Mouse (Mus musculus): ENCODE measurements around the gene Psmg3.
A peak's percentile ranks its signal among the peaks of the same experiment; 100 is the strongest.

The Psmg3 gene

DNA sequence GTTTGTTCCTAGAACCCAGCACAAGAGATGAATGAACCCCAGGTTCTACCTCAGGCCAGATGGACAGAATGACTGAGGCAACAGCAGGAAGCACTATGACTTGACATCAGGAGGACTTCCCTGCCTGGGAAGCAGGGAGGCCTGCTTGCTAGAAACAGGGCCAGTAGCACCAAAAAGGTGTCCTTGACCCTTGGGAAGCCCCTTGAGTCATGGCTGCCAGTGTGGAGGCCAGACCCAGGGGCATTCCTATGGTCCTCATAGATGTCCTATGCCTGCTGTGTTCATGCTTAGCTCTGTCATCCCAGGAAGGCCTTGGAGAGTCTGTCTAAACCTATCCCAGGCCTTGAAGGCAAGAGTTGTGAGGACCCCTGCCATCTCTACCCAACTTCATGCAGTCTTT is 10.2 kb downstream of the Psmg3 start:
- no peak for DNase-seq (ENCODE audit: low spot score in 2 of 2)

DNA sequence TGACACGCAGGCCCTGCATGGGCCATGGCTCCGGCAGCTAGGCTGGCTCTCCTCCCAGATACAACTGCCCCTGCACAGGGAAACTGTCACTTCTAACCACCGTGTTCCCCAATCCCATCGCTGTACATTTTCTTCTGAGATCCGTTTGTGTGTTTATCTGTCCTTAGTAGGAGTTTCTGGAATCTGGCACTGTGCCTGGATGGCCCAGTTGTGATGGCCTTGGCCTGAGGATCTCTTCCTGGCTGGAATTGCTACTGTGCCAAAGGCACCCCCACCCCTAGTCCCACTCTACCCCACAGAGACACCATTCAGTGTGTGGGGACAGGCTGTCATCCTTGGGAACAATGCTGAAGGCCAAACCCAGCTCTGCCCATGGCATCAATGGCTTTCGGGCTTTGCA is 10.7 kb downstream of the Psmg3 start:
- DNase-seq (ENCODE audit: low spot score in 2 of 2) = no peak

DNA sequence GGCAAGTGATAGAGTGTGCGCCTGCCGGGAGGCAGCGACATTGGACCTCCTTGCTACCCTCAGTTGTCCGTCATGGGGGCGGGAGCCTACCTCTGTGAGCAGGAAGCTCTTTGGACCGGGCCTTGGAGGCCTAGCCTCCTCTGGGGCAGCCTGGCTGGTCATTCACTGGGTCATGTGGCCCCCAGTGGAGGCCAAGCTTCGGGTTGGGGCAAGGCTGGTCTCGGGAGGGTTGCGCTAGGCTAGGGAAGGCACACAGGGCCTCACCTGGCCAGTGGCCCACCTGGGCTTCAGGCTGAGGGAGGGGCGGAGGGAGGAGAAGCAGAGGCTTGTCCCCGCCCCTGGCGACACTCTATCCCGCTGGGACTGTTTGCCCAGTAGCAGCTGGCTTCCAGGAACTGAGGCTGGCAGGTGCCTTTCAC is 12.7 kb downstream of the Psmg3 start:
- DNase-seq (ENCODE audit: low spot score in 2 of 2) = no peak

DNA sequence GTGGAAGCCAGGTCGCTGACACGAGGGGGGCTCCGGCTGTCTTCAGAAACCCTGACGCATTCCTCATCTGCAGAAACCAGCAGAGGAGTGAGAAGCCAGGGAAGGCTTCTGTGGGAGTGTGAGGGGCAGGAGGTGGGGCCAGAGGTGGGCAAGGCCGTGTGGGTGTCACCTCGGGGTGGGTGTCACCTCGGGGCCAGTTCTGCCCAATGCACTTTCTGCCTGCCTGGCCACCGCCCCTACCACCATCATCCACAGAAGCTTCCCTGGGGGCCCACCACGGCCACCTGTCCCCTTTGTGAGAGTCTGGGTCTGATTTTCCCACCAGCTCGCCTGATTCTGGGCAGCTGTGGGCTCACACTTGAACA is 13.6 kb downstream of the Psmg3 start:
- no peak for DNase-seq (ENCODE audit: low spot score in 2 of 2)

DNA sequence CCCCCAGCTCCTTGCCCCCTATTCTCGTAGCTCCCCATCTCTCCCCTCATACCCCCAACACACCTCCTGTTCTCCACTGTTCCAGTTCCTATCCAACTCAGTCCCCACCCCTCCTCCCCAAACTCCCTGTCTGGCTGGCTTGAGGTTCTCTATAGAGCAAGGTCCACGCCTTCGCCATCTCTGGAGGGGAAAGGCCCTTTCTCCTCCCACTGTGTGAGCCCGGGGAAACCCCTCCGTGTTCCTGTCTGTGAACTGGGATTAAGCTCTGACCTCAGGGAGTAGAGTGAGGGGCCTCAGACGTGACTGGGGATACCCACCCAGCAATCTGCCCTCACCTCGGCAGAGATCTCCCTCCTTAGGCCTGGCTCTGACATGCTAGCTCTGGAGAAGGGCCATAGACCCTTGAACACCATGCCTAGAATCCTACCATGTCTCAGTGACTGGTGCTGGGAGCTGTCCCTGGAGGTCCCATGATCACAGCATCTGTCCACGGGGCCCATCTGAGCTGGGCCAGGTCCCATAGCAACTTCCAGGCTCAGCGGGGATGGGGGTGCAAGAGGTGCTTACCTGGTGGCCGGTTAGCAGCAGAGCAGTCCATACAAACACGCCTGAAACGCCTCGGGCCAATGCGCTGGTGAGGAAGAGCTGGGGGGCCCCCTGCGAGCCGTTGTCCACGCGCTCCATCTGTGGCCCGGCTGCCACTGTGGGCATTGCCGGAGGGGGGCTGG is 14.1 kb downstream of the Psmg3 start:
- DNase-seq (ENCODE audit: low spot score in 2 of 2) = no peak

DNA sequence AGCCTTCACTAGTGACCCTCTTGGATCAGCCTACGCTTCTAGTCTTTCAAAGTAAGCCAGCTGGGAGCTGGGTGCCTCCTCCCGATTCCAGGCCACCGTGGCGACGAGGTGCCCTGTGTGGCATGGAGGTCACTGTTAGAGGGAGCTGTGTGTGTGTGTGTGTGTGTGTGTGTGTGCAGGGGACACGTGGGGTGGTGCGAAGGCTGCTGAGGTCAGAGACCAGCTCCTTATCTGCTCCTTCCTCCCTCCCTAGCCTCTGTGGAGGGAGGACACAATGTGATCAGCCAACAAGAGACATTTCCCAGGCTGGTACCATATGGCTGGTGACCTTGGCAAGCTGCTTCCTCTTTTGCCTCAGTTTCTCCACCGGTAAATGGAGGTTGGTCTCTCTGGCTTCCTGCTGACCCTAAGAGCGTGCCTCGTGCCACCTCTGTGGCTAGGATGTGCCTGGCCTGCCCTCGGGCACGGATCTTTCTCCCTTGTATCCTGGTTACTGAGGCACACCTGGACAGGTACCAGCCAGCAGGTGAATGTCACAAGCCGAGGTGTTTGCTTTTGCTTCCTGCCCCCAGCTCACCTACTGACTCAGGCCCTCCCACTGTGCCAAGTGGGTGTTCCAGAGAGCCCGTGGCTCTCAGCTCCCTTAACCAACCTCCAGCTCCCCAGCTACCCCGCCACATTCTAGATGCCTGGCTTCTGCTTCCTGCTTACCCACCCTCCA is 14.8 kb downstream of the Psmg3 start:
- DNase-seq (ENCODE audit: low spot score in 2 of 2) = no peak

DNA sequence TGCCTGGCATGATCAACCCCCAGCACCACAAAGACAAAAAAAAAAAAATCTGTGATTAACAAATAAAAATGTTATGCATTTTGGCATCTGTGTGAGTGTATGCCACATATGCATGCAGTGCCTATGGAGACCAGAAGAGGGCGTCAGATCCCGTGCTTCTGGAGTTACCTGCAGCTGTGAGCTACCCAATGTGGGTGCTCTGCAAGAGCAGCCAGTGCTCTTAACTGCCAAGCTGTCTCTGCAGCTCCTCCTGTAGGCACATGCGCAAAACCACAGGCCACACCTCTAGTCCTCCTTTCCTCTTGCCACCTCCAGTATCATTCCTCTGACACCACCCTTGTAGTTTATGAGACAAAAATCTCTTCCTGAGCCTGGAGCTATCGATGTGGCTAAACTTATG is 17.3 kb downstream of the Psmg3 start:
- no peak for DNase-seq (ENCODE audit: low spot score in 2 of 2)

DNA sequence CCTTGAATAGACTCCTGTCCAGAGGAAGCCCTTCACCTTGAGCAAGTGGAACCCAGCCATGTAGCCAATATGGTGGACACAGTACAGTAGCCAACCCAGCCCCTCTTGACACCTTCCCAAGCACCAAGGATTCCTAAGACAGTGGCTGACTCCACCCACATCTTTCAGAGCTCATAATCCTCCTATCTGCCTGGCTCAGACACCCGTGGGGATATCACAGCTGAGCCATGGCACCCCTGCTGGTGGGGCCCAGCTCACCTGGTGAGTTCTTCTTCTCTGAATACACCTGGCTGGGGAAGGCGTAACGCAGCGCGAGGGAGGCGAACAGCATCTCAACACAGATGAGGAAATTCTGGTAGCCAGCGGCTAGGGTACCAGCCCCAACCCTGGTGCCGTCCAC is 20.8 kb downstream of the Psmg3 start:
- DNase-seq (ENCODE audit: low spot score in 2 of 2) = no peak

DNA sequence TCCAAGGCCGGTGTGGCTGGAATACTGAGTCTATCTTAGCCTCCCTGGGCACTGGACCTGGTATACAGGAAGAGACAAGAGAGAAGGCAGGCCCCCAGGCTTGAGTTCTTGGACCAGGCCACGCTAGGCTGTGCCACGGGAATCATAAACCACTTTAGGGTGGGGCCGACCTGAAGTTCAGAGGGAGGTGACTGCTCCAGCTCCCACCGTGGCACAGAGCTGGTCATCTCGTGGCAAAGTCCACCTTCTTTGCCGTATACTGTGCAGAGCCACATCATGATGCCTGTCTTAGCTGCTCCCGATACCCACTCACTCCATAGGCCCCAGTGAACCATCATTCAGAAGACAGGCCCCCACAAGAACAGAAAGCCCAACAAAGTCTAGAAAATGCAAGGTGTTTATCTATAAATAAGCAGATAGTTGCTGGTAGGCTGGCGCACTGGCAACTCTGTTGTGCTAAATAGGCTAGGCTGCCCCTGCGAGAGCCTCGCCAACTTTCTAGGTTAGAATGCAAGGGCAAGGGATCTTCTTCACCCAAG is 22.0 kb downstream of the Psmg3 start:
- DNase-seq (ENCODE audit: low spot score in 2 of 2) = no peak

DNA sequence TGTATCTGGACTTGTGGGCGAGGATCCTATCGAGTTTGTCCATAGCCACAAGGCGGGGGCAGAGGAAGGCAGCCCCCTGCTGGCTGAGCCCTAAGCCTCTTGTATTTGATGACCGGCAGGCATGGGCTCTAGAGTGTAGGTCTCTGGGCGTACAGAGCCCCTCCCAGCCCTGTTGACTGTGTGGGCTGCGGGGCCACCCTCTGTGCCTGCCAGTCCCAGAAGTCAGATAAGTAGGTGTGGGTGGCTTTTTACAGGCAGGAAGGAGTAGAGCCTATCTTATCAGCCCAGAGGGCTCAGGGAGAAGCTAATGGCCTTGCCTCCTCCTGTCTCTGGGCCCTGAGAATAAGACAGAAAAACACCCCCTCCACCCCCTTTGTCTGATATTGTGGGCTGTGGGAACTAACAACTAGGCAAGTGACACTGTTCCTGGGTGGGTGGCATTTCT is 22.6 kb downstream of the Psmg3 start:
- DNase-seq (ENCODE audit: low spot score in 2 of 2) = no peak

DNA sequence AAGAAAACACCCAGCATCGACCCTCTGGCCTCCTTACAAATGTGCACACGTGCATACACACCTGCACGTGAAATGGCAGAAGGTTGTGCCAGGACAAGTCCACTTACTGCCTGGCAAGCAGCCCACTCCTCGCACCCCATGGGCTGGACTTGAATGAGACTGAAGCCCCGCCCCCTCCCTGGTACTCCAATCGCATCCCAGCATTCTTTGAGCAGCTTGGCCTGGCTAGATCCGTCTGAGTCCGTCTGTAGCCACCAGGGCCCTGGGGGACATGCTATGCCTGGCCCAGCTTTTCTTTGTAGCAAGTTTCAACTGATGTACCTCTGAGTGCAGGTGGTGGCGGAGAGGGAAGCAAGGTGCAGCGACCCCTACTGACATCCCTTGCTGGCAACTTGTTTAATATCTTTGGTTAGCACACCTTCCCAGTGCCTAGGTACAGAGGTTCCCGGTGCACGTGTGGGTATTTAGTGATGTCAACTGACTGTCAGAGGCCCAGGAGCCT is 23.0 kb downstream of the Psmg3 start:
- peak in 1 of 2 experiments; percentile 68 for DNase-seq (ENCODE audit: low spot score in 2 of 2)

DNA sequence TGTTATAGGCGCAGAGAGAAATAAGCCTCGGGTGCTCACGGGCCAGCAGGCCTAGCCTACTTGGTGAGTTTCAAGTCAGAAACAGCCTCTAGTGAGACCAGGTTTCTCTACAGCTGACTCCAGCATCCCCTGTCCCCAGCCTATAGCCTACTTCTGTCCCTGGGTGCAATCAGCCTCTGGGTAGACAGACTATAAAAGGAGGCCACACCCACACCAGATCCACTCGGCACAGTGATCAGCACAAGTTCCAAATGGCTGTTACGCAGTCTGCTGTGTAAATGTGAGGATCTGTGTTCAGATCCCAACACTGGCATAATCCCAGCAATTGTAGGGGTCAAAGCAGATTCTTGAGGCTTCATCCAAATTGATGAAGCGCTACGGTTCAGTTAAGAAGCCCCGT is 23.5 kb downstream of the Psmg3 start:
- DNase-seq (ENCODE audit: low spot score in 2 of 2) = no peak

DNA sequence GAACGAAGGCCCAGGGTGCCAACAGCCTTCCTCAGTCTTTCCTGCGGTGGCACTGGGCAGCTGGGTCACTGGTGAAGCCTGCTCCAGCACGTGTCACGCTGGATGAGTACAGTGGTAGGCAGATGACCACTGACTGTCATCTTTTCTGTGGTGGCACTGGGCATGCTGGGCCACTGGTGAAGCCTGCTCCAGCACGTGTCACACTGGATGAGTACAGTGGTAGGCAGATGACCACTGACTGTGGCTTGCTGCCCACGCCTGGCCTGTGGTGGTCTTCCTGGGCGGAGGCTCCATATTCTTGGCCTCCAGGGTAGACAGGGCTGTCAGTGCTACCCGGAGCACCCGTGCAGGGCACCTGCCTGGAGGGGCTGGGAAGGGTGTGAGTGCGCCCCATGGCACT is 24.8 kb downstream of the Psmg3 start:
- DNase-seq (ENCODE audit: low spot score in 2 of 2) = no peak

DNA sequence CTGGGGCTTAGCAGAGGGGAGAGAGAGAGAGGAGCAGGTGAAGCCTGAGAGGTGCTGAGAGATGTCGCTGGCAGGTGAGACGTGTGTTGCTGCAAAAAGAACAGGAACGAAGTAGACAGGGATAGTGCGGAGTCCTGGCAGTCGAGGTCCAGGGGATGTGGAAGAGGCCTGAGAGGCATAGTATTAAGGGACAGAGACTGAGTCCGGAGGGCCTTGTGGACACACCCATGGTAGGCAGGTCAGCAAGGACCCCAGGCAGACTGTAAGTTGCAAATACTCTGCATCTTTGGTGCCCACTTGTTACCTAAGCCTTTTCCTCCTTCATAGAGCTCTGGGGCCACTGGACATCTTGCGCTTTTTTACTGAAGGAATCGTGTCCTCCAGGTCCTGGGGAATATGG is 25.5 kb downstream of the Psmg3 start:
- no peak for DNase-seq (ENCODE audit: low spot score in 2 of 2)

DNA sequence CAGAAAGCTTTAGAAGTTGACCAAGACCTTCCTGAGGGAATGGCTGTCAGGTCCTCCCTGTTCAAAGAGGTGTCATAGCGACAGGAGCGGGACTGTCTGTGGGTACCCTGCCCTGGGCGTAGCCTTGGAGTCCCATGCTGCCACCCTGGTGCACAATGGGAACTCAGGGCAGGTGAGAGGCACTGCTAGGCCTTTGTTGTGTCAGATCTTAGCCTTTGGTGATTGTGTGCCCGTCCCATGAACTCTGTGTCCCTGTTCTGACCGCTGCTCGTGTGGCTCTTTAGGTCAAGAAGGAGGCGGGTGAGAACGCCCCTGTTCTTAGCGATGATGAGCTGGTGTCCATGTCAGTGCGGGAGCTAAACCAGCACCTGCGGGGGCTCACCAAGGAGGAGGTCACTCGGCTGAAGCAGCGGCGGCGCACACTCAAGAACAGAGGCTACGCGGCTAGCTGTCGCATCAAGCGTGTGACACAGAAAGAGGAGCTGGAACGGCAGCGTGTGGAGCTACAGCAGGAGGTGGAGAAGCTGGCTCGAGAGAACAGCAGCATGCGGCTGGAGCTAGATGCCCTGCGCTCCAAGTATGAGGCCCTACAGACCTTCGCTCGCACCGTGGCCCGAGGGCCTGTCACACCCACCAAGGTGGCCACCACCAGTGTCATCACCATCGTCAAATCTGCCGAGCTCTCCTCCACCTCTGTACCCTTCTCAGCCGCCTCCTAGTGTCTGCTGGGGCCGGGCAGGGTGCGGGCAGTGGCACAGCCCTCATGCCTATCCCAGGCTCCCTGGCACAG is 26.7 kb downstream of the Psmg3 start:
- DNase-seq (ENCODE audit: low spot score in 2 of 2) = no peak

DNA sequence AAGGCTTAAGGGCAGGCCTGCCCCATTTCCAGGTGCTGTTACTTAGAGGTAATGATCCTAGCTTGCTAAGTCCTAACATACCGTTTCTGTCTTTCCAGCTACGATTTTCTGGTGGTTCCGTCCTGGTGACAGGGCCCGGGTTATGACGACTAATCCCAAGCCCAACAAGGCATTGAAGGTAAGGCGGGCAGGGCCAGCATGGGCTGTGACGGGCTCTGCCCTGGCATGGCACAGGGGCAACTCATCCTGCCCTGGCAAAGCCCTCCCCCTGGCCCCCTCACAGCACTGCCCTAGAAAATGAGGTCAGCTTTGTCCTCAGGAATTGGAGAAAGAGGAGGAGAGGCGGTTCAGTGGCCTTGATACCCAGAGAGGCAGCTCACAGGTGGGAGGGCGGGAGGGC is 27.6 kb downstream of the Psmg3 start:
- no peak for DNase-seq (ENCODE audit: low spot score in 2 of 2)

DNA sequence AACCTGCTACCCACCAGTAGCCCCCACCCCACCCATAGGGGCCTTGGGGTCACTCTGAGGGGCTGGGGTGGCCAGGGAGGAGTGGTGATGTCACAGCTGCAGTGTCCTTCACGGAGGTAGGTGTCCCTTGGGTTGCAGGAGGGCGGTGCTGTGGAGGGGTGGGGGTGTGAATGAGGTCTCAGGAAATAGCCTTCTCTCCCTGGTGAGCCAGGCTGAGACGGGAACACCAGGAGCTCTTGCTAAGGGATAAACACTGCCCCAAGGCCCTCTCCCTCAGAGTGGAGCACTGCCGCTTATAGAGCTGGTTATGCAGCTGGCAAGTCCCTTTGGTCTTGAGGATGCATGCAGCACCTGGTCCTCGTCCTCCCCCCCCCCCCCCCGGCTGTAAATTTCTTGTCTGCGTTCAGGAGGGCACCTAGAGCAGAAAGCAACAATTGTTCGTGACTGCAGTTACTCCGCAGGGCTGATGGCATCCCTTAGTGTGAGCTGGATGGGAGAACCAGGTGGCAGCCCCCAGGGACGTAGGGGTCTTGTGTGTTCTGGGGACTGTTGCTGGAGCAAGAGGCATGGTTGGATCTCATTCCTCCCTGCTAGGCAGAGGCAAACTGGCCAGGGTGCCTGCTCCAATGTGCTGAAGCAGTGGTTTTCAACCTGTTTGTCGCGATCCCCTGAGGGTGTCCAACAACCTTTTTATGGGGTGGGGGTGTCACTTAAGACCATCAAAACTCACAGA is 28.4 kb downstream of the Psmg3 start:
- no peak for DNase-seq (ENCODE audit: low spot score in 2 of 2)

DNA sequence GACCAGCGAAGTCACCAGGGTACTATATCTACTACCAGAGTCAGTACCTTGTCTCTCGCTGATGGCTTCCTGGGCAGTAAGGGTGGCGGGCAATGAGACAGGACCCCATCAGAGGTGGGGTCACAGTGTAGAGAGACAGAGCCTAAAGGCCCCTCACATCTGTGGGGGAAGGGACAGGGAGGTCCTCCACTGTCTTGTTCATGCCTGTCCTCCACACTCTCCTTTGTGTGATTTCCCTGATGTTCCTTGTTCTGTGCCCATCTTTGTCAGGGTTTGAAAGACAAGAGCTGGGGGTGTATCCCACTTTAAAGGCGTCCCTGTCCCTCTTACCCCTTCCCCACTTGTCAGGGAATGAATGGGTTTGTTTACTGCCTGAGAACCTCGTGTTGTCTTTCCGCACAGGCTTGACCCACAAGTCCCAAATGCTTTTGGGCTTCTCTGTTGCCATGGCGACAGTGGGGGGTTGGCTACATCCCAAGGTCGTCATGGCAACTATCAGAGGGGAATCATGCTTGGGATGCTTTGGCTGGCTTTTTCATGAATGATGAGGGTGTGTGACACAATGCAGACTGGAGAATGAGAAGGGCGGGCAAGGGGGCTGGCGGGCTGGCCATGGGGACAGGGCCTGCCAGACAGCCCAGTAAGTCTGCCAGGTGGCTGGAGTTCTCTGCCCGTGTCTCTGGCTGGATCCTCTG is 29.1 kb downstream of the Psmg3 start:
- DNase-seq (ENCODE audit: low spot score in 2 of 2) = peak; percentile 92 to 94

DNA sequence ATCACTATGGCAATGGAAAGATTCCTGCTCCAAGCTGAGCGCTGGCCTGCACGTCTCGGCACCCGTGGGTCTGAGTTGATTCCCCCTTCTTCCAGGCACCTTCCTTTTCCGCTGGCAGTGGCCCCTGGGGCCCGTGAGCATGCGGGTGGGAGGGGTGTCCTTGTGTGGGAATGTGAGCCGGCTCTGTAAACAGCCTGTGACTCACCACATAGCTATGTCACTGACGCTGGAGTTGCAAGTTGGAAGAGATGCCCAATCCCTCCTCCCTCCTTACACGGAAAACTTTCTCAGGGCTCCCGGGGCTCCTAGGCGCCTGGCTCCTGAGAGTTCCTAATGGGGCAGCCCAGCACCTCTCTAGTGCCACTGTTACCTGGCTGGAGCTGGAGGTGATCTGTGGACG is 29.8 kb downstream of the Psmg3 start:
- peak in 1 of 2 experiments; percentile 66 for DNase-seq (ENCODE audit: low spot score in 2 of 2)

DNA sequence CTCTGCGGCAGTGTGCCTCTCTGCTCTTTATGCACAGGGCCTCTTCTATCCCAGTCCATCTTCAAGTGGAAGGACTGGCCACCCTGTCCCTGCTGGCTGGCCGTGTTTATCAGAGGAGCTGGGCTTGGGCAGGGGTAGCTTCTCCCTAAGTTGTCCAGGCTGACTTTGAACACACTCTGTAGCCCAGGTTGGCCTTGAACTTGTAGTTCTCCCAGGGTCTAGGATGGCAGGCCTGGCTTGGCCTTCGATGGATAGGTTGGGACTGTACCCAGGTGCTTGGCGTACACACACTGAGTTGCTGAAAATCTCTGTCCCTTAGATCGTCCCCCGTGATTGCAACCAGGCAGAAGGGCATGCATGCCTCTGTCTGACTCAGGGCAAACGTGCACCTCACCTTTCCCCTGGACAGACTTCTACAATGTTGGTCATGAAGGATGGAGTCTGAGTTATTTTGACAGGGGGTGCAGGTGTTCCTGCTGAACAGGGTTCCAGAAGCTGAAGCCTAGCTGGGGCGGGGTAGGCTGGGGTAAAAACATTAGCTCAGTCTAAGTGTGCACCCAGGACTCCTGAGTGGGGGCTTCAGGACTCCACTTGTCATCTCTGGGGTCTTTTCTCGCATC is 30.6 kb downstream of the Psmg3 start:
- DNase-seq (ENCODE audit: low spot score in 2 of 2) = no peak

DNA sequence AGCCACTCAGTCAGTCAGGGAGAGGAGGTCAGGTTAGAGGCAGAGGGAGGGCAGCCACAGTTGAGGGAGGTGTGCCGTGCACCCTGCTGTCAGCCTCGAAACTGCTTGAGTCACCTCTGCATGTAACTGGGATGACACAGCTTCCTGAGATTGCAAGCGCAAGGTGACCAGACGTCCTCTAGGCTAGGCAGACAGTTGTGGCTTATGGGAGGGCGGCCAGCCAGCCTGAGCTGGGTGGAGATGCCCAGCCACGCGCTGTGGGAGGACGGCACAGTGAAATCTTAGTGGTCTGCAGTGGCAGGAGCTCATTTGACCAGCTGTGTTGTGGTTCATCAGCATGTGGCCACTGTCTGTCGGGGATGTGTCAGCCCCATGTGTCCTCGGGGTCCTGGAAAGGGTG is 31.7 kb downstream of the Psmg3 start:
- DNase-seq (ENCODE audit: low spot score in 2 of 2) = no peak
